Mouse (Mus musculus) embryo, embryonic 10 days (tissue): ENCODE measurements around the gene Ece2.

ENCODE experiments used
- DNase-seq: peaks from one replicate; pipeline ENCODE4 v3.0.0-alpha.2; 2015; ENCODE audit warnings: low spot score

Gene Ece2

GRCm38 (mm10) chr16:20629731-20630634 lies at the start of gene Ece2:
Ece2 (plus strand) TSS chr16:20629828.
- DNase-seq, result peak; percentile 52

DNA sequence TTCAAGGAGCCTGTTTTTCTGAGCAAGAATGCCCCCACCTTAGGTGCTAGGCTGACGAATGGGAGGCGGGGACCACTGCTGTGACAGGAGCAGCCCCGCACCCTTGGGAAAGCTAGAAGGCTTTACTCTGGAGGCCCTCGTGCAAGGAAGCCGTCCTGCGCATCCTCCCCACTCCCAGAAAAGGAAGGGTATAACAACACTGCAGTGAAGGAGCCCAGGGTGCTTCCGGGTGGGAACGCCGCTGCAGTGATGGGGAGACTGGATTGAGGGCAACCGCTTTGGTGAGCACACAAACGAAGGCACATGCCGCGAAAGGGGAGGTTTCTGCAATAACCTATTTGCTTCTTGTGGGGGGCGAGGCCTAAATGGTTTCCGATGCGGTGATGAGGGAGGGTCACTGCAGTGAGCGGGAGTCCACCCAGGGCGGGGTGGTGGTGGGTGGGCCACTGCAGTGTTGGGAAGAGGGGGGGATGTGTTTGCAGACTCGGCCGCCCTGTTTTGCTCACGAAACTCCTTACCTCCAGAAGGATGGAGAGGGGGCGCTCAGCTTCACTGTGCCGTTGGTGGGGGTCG lies 40.2 kb upstream of the Ece2 start, which contains the start of gene Vwa5b2:
Gene Vwa5b2, plus strand, starts transcription at position 106 of the 573 bp plus-strand sequence.
- DNase-seq, result peak; percentile 44

- DNase-seq, result peak; percentile 57
Observed at GRCm38 (mm10) chr16:20589939-20590679, 39.5 kb upstream of the Ece2 start.

- no peak for DNase-seq
Observed at GRCm38 (mm10) chr16:20590680-20591038, 39.0 kb upstream of the Ece2 start.

DNA sequence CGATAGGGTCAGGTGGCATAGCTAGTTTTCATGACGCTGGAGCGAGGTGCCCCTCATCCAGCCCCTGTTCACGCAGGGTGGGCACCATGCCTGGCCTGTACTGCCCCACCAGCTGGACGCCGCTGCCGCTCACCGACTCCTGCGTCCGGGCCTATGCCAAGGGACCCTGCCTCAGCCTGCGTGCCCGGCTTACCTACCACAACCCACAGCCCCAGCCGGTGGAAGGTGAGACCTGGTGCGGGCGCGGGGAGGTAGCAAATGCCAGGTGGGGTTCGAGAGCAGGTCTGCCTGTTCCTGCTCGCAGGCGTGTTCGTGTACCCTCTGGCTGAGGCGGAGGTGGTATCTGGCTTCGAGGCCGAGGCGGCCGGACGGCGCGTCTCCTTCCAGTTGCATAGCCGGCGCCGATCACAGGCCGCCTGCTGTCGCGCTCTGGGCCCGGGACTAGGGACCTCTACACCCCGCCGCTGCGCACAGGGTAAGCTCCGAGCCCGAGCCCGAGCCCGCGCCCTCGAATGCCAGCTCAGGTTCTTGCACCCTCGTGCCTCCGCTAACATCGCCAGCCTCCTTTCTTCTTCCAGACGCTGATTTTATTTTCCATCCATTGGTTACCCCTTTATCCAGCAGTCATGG lies 38.4 kb upstream of the Ece2 start:
- DNase-seq, result peak; percentile 48

- no peak for DNase-seq
Observed at GRCm38 (mm10) chr16:20595060-20595673, 34.5 kb upstream of the Ece2 start.

DNA sequence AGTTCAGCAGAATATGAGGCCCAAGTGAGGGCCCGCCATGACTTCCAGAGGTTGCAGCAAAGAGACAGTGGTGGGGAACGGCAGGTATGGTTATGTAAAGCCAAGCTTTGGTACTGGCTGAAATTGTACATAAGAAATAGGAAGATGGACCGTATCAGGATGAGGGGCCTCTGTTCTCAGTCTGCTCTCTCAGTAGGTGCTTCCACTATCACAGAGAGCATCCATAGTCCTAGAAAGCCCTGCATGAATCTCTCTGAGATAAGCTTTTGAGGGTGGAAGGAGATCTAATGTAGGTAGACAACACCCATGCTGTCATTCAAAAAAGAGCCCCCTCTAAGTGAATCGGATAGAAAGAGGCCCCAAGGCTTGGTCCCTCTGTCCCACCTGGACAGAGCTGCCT lies 33.9 kb upstream of the Ece2 start:
- no peak for DNase-seq

DNA sequence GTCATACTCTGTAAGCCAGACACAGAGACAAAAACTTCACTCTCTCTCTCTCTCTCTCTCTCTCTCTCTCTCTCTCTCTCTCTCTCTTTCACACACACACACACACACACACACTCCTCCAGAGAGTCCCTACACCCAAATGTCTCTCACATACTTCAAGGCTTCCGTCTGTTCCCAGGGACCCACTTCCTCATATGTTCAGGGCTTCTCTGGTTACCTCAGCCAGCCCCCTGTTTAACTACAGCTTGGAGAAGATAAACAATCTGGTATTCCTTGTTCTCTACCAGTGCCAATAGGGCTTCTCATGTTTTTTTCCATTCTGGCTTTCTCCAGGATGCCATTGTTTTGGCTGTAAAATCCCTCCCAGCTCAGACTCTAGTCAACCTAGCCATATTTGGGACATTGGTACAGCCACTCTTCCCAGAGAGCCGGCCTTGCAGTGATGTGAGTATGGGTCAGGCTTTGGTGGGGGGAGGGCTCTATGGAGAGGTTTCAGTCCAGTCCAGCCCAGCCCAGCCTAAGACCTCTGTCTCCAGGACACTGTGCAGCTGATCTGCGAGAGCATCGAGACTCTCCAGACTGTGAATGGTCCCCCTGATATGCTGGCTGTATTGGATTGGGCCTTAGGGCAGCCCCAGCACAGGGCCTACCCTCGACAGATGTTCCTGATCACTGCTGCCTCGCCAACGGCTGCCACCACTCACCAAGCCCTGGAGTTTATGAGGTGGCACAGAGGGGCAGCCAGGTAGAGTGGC lies 32.8 kb upstream of the Ece2 start:
- DNase-seq, result no peak

- DNase-seq, result no peak
Observed at GRCm38 (mm10) chr16:20600511-20600910, 29.1 kb upstream of the Ece2 start.

- no peak for DNase-seq
Observed at GRCm38 (mm10) chr16:20604705-20605104, 24.9 kb upstream of the Ece2 start.

DNA sequence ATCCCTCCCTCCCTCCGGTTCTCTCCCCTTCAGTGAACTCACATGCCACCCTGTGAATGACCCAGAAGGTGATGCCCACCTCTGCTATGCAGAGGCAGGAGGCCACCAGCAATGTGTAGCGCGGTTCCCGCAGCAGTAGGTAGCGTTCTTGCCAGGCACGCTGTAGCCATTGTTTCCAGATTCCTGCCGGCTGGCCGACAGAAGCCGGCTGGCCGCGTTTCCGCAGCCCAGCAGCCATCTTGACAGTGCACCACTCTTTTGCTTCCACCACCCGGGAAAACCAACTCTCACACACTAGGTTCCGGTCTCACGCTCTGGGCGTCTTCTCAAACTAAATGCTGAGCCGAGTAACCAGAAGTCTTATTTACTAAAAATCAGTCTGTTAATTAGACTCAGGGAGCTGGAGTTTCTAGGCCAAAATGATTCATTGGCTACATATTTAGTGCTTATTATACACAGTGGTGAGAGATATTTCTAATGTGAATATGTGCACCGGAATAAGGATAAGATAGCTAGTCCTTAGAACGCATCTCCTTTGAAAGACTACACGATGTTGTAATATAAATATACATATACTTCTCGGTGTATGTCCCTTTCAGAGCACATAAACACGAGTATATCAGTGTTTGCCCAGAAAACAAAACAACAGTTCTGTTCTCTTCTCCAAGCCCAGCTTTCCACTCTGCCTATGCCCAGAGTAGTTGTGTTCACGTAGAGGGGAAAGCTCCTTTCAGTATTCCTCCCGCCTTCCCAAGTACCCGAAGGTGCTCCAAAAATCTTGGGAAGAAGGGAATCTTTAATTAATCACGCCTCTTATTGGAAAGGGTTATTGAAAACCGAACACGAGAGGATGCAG lies 18.9 kb upstream of the Ece2 start:
- peak; percentile 94 for DNase-seq

GRCm38 (mm10) chr16:20611357-20612227 lies 18.0 kb upstream of the Ece2 start, which contains the start of the genes Eef1akmt4, Gm49333 and Alg3:
Eef1akmt4 (plus strand) TSS chr16:20611593.
Gm49333 (plus strand) TSS chr16:20611610.
Alg3 (minus strand) TSS chr16:20611735.
- peak; percentile 97 for DNase-seq

GRCm38 (mm10) chr16:20619541-20620398 lies 9.9 kb upstream of the Ece2 start:
- peak; percentile 63 for DNase-seq

- no peak for DNase-seq
Observed at GRCm38 (mm10) chr16:20620399-20620735, 9.3 kb upstream of the Ece2 start.

GRCm38 (mm10) chr16:20620751-20621190 lies 8.9 kb upstream of the Ece2 start:
- peak; percentile 14 for DNase-seq

GRCm38 (mm10) chr16:20621191-20621990 lies 8.2 kb upstream of the Ece2 start, which contains the start of gene Camk2n2:
Camk2n2 (minus strand) TSS chr16:20621287.
- peak; percentile 71 for DNase-seq
